Mouse (Mus musculus) embryonic facial prominence, embryonic 11.5 days (tissue): Measurements from ENCODE around the gene Klhl29. TPM values are rescaled to one million over a fixed set of nuclear protein-coding genes. Genes with fewer than 3 reads are reported as not detected.

ENCODE experiments used
- ATAC-seq: fragments of 200-750 bp; cut with Nextera tagmentation; replicated peaks from 2 replicates; pipeline ENCODE4 v1.8.0; 2017; ENCODE audit warnings: low read depth; ENCODE audit not compliant: insufficient number of reproducible peaks, low FRiP score, low TSS enrichment
- DNase-seq: peaks from one replicate; pipeline ENCODE4 v3.0.0-alpha.2; 2015; ENCODE audit warnings: low spot score
- H3K27ac ChIP-seq: fragments of 300-500 bp; sonication (generic); replicated peaks from 2 replicates; pipeline ENCODE4 v1.5.1; 2014; ENCODE audit warnings: mild to moderate bottlenecking, low read depth, low read length, control low read depth
- H3K27me3 ChIP-seq: fragments of 300-500 bp; sonication (generic); 2 replicates; pipeline ENCODE4 v1.6.1; 2014; ENCODE audit warnings: mild to moderate bottlenecking, low read length, moderate library complexity, mixed read lengths; ENCODE audit not compliant: control insufficient read depth, insufficient read depth
- H3K36me3 ChIP-seq: fragments of 300-500 bp; sonication (generic); replicated peaks from 2 replicates; pipeline ENCODE4 v1.6.1; 2014; ENCODE audit warnings: low read depth, mild to moderate bottlenecking, low read length, moderate library complexity, mixed read lengths; ENCODE audit not compliant: control insufficient read depth, insufficient read depth
- H3K4me1 ChIP-seq: fragments of 300-500 bp; sonication (generic); 2 replicates; pipeline ENCODE4 v1.6.1; 2014; ENCODE audit warnings: low read length, mixed read lengths; ENCODE audit not compliant: control insufficient read depth, insufficient read depth
- H3K4me2 ChIP-seq: fragments of 300-500 bp; sonication (generic); 2 replicates; pipeline ENCODE4 v1.6.1; 2014; ENCODE audit warnings: low read depth, mild to moderate bottlenecking, control low read depth, low read length, moderate library complexity
- H3K4me3 ChIP-seq: fragments of 300-500 bp; sonication (generic); 2 replicates; pipeline ENCODE4 v1.5.1; 2014; ENCODE audit warnings: low read depth, low read length, control low read depth
- H3K9ac ChIP-seq: fragments of 300-500 bp; sonication (generic); replicated peaks from 2 replicates; pipeline ENCODE4 v1.6.1; 2014; ENCODE audit warnings: mild to moderate bottlenecking, control low read depth, low read length
- H3K9me3 ChIP-seq: fragments of 300-500 bp; sonication (generic); replicated peaks from 2 replicates; pipeline ENCODE4 v1.6.1; 2016; ENCODE audit warnings: mild to moderate bottlenecking, low read length, inconsistent platforms, mixed read lengths; ENCODE audit not compliant: control insufficient read depth
- WGBS: fragments of 180-500 bp; shearing (Covaris S2); extraction: QIAGEN DNeasy Blood & Tissue Kit; methylation state at CpG from one replicate; pipeline ENCODE4 v1.1.7; 2014; 5-methylcytosine and 5-hydroxymethylcytosine counted together
- polyA plus RNA-seq: library from polyadenylated mRNA; unstranded; fragments of >200 nt; fragmentation: Nextera tagmentation; extraction: Ambion mirVana; gene quantifications from 2 replicates; pipeline ENCODE4 v1.2.1, GENCODE M21; 2014

Klhl29 gene
- polyA plus RNA-seq, 1 experiment from 2014 or later, result 1.9 TPM

- no peak overlapping the region for H3K4me3 ChIP-seq
- no peaks in the 10 kb centered on the region for H3K9me3 ChIP-seq
- ATAC-seq (no peak), DNase-seq (no peak)
- WGBS, result 42% methylated on average over 5 of the region's 5 CpGs
- no peak overlapping the region for H3K27ac ChIP-seq
- H3K27me3 ChIP-seq, result no peaks in the 10 kb centered on the region
- no peak overlapping the region; the same call in 1 of the 2 replicates for H3K9ac ChIP-seq
- peaks cover 3% of the 10 kb centered on the region; the same call in 1 of the 2 replicates for H3K4me1 ChIP-seq
- H3K36me3 ChIP-seq, result no peaks in the 10 kb centered on the region; the same call in 1 of the 2 replicates
- no peak overlapping the region for H3K4me2 ChIP-seq
Measured at GRCm38 (mm10) chr12:5143903-5144781, 231.3 kb downstream of the Klhl29 start.

DNA sequence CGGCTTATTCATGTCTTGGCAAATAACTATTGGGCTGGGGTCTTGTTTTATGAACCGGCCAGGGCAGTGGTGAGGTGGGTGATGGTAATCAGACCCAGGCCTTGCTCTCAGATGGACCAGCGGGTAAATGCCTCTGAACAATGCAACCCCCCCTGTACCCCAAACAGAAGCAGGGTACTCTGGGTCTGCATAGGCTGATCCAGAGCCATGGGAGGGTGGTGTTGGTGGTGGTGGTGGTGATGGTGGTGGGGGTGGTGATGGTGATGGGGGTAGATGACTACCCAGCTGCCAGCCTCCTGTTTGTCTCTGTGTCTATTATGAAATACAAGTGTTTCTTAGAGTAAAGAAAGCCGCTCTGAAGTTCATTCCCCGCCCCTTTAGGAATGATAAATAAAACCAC, 232.3 kb downstream of the Klhl29 start:
- DNase-seq (no peak), ATAC-seq (peak; percentile 19; the same call in 1 of the 2 replicates)
- no peaks in the 10 kb centered on the region for H3K9me3 ChIP-seq
- H3K4me3 ChIP-seq, result no peak overlapping the region
- no peak overlapping the region for H3K9ac ChIP-seq
- 54% methylated on average over 5 of the region's 5 CpGs for WGBS
- no peak overlapping the region for H3K27ac ChIP-seq
- H3K27me3 ChIP-seq, result no peaks in the 10 kb centered on the region
- H3K36me3 ChIP-seq, result no peaks in the 10 kb centered on the region; the same call in 1 of the 2 replicates
- peaks cover 3% of the 10 kb centered on the region; the same call in 1 of the 2 replicates for H3K4me1 ChIP-seq
- H3K4me2 ChIP-seq, result no peak overlapping the region

- H3K9ac ChIP-seq, result no peak overlapping the region
- no peak overlapping the region for H3K4me3 ChIP-seq
- ATAC-seq (peak; percentile 60), DNase-seq (peak; percentile 91)
- peaks cover 3% of the 10 kb centered on the region; the same call in 1 of the 2 replicates for H3K4me1 ChIP-seq
- WGBS, result 6% methylated on average over 3 of the region's 3 CpGs
- H3K4me2 ChIP-seq, result no peak overlapping the region
- H3K27ac ChIP-seq, result no peak overlapping the region
- no peaks in the 10 kb centered on the region for H3K9me3 ChIP-seq
- H3K36me3 ChIP-seq, result no peaks in the 10 kb centered on the region; the same call in 1 of the 2 replicates
- no peaks in the 10 kb centered on the region for H3K27me3 ChIP-seq
Measured at GRCm38 (mm10) chr12:5142776-5143175, 232.7 kb downstream of the Klhl29 start.

DNA sequence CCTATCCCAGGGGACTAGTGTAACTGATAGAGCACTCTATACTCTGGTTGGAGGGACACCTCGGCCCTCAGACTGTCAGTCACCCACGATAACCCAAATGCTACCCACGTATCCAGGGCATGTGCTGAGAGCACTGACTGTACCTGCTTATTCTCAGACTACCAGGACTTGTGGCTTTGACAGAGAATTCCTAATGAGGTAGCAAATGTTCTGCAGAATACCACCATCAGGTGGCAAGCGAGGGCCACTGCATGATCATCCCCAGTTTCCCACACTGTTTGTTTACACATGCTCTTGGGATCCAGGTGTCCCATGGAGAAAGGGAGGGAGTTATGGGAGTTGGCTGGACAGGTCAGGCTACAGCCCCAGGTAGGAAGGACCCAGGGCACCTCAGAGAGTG, 234.4 kb downstream of the Klhl29 start:
- DNase-seq, result no peak
- Histone ChIP-seq H3K27ac (no peak overlapping the region), H3K36me3 (no peaks in the 10 kb centered on the region; the same call in 1 of the 2 replicates), H3K4me1 (peaks cover 3% of the 10 kb centered on the region; the same call in 1 of the 2 replicates), H3K9me3 (no peaks in the 10 kb centered on the region), H3K27me3 (no peaks in the 10 kb centered on the region), H3K4me3 (no peak overlapping the region), H3K4me2 (no peak overlapping the region), H3K9ac (no peak overlapping the region)
- ATAC-seq, result no peak
- WGBS, result 67% methylated on average over 4 of the region's 4 CpGs

DNA sequence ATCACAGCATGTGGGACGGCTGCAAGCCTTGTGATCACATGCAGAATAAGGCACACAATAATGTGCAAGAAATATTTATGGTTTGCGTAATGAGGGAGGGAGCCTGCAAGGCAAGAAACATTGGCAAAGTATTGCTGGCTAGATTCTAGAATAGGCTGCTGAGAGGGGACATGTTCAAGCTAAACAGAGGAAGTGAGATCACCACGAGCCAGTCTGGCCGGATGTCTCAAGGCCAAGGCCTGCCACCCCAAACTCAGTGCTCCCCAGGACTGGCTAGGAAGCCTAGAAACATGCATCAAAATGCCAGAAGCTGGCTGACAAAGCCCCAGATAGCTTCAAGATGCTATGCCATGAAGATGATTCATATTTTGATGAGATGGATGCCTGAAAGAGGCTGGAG, 236.2 kb downstream of the Klhl29 start:
- no peaks in the 10 kb centered on the region for H3K9me3 ChIP-seq
- no peak overlapping the region for H3K4me2 ChIP-seq
- H3K27me3 ChIP-seq, result no peaks in the 10 kb centered on the region
- no peaks in the 10 kb centered on the region; the same call in 1 of the 2 replicates for H3K36me3 ChIP-seq
- DNase-seq (no peak), ATAC-seq (no peak)
- H3K27ac ChIP-seq, result no peak overlapping the region
- WGBS, result 88% methylated on average over 4 of the region's 4 CpGs
- H3K4me1 ChIP-seq, result peaks cover 3% of the 10 kb centered on the region; the same call in 1 of the 2 replicates
- H3K4me3 ChIP-seq, result no peak overlapping the region
- H3K9ac ChIP-seq, result no peak overlapping the region

- no peaks in the 10 kb centered on the region for H3K4me1 ChIP-seq
- peak; percentile 51; the same call in 1 of the 2 replicates for ATAC-seq
- H3K36me3 ChIP-seq, result no peaks in the 10 kb centered on the region; the same call in 1 of the 2 replicates
- H3K4me2 ChIP-seq, result no peak overlapping the region
- no peaks in the 10 kb centered on the region for H3K9me3 ChIP-seq
- no peaks in the 10 kb centered on the region for H3K27me3 ChIP-seq
- no peak overlapping the region for H3K4me3 ChIP-seq
- 32% methylated on average over 4 of the region's 4 CpGs for whole genome bisulfite sequencing
- no peak overlapping the region for H3K9ac ChIP-seq
- DNase-seq, result peak; percentile 83
- no peak overlapping the region for H3K27ac ChIP-seq
Measured at GRCm38 (mm10) chr12:5136300-5136699, 239.2 kb downstream of the Klhl29 start.

- ATAC-seq, result no peak
- WGBS, result 90% methylated on average over 4 of the region's 4 CpGs
- DNase-seq, result no peak
Measured at GRCm38 (mm10) chr12:5129190-5129589, 246.3 kb downstream of the Klhl29 start.

GRCm38 (mm10) chr12:5125907-5126306, 249.6 kb downstream of the Klhl29 start:
- ATAC-seq (no peak), DNase-seq (no peak)
- Histone ChIP-seq H3K4me1 (no peaks in the 10 kb centered on the region), H3K4me3 (no peak overlapping the region), H3K36me3 (no peaks in the 10 kb centered on the region), H3K9me3 (no peaks in the 10 kb centered on the region), H3K27ac (no peak overlapping the region), H3K4me2 (no peak overlapping the region), H3K27me3 (no peaks in the 10 kb centered on the region), H3K9ac (no peak overlapping the region)
- 84% methylated on average over 7 of the region's 7 CpGs for WGBS

More at GRCm38 (mm10) chr12:5129190-5129589, 246.3 kb downstream of the Klhl29 start:
- H3K9ac ChIP-seq, result no peak overlapping the region
- no peaks in the 10 kb centered on the region for H3K4me1 ChIP-seq
- H3K4me3 ChIP-seq, result no peak overlapping the region
- H3K27me3 ChIP-seq, result no peaks in the 10 kb centered on the region
- H3K9me3 ChIP-seq, result no peaks in the 10 kb centered on the region
- H3K4me2 ChIP-seq, result no peak overlapping the region
- no peak overlapping the region for H3K27ac ChIP-seq
- no peaks in the 10 kb centered on the region for H3K36me3 ChIP-seq
